Mouse (Mus musculus) Muller cell, postnatal 12 days (primary cell): ENCODE measurements around the gene Mcat.

Source experiments
- DNase-seq: peaks from one replicate; pipeline ENCODE4 v3.0.0-alpha.2; 2015; ENCODE audit errors: inconsistent ontology term

Gene Mcat

DNA sequence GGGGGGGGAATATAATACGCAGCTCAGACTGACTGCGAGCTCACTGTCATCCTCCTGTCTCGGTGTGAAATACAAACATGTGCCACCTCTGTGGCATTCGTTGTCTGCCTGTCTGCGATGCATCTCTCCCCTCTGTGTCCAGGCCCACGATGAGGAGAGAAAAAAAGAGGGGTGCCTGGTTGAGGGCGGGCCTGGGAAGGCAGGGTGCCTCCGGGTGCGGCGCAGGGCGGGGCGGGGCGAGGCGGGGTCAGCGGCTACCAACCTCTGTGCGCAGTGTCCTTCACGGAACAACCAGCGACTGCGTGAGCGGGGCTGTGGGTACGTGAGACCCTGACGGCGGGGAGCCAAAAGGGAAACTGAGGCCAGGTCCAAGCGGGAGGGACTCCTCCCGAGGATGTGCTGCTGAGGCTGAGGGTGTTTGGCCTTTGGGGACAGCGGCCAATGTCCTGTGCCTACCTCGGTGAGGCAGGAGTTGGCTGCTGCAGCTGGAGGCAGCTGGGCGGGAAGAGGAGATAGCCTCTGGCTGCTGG lies at the start of gene Mcat, which contains the start of gene Tspo:
Gene Mcat (minus strand): TSS at position 461 of the 530 bp plus-strand sequence.
Gene Tspo (plus strand): TSS at position 266 of the 530 bp plus-strand sequence.
- DNase-seq = peak; percentile 61

GRCm38 (mm10) chr15:83607115-83607802 lies 43.7 kb upstream of the Mcat start:
- DNase-seq = peak; percentile 36

GRCm38 (mm10) chr15:83606700-83607099 lies 43.1 kb upstream of the Mcat start:
- DNase-seq = no peak

DNA sequence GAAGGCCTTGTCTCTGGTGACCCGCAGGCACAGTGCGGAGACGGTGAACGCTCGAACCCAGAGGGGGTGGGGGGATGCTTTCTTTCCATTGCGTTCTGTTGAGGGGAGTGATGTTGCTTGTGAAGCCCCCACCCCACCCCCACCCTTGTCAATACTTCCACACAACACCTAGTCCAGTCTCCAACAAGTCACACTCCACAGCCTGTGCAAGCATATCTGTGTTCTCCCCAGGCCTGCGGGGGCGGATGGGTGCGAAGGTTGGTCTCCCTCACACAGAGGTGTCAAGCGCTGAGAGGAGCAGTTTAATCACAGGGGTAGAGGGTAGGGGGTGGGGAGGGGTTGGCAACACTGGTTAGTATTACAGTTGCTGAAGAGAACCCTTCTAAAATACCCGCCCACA lies 42.6 kb upstream of the Mcat start:
- no peak for DNase-seq

GRCm38 (mm10) chr15:83603426-83603825 lies 39.8 kb upstream of the Mcat start:
- no peak for DNase-seq

GRCm38 (mm10) chr15:83603046-83603396 lies 39.4 kb upstream of the Mcat start:
- DNase-seq = no peak

DNA sequence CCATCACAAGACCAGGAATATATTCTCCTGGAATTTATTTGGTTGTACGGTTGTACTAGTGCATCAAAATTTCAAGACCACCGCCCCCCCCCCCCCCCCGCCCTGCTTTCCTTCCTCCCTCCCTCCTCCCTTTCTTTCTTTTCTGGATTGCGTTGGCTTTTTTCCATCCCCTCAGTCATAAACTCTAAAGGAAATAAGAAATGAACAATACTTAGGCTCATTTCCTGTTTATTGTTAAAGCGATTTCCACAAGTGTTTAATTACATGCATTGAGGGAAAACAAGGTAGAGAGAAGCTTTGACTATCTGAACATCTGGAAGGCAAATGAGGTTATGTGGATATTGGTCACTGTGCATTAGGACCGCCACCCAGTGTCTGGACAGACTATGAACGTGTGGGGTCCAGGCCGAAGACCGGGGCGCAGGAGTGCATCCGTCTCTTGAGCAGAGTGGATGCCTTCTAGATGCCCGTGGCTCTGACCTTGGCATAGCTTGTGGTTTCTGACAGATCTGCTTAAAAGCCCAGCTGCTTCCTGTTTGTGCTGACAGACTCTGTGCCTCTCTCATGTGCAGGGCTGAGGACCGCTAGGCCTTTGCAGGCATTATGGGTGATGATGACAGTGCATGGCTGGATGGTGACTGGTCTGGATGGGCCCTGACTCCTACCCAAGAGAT lies 38.9 kb upstream of the Mcat start:
- DNase-seq = peak; percentile 14

DNA sequence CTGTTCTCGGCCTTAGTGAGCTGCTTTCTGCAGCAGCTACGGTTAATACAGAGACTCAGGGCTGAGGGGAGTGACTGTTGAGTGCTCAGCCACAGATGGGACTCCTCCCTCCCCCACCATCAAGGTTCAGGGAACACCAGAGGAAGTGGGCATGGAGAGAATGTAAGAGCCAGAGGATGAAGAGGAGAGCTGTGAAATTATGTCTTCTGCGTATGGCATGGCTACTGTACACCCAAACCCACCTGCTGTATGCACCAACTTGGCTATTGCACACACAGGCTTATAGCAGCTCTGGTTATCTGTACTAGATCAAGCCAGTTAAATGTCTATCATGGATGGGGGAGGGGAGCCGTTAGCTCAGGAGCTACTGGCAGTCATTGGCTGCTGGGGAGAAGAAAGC lies 37.6 kb upstream of the Mcat start:
- no peak for DNase-seq

DNA sequence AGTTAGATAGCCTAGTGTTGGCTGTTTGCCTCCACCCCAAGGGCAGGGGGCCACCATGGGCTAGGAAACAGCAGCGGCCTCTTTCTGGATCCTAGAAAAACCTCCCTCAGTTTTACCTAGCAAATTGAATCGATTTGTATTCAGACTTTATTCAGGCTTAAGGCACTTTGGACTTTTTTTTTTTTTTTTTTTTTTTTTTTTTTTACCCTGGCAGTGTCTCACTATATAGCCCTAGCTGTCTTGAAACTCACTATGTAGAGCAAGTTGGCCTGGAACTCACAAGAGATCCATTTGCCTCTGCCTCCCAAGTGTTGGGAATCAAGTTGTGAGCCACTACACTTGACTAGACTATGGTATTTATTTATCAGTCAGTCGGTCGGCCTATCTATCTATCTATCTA lies 33.2 kb upstream of the Mcat start:
- DNase-seq = no peak

DNA sequence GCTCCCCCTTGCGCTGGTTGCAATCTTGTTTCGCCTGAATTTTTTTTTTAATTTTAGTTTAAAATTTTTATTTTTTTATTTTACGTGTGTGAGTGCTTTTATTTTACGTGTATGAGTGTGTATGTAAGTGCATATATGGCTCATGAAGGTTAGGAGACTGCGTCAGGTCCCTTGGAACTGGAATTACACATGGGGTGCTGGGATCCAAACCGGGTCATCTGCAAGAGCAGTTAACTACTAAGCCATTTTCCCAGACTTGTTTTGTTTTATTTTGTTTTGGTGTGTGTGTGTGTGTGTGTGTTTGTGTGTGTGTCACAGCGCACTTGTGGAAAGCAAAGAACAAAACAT lies 31.8 kb upstream of the Mcat start:
- no peak for DNase-seq

GRCm38 (mm10) chr15:83594513-83595363 lies 31.2 kb upstream of the Mcat start, which contains the start of gene Ttll12:
Ttll12 (minus strand) TSS chr15:83595157.
- DNase-seq = peak; percentile 98

- DNase-seq = peak; percentile 31
Observed at GRCm38 (mm10) chr15:83593702-83594512, 30.3 kb upstream of the Mcat start.

GRCm38 (mm10) chr15:83593189-83593585 lies 29.6 kb upstream of the Mcat start:
- peak; percentile 71 for DNase-seq

DNA sequence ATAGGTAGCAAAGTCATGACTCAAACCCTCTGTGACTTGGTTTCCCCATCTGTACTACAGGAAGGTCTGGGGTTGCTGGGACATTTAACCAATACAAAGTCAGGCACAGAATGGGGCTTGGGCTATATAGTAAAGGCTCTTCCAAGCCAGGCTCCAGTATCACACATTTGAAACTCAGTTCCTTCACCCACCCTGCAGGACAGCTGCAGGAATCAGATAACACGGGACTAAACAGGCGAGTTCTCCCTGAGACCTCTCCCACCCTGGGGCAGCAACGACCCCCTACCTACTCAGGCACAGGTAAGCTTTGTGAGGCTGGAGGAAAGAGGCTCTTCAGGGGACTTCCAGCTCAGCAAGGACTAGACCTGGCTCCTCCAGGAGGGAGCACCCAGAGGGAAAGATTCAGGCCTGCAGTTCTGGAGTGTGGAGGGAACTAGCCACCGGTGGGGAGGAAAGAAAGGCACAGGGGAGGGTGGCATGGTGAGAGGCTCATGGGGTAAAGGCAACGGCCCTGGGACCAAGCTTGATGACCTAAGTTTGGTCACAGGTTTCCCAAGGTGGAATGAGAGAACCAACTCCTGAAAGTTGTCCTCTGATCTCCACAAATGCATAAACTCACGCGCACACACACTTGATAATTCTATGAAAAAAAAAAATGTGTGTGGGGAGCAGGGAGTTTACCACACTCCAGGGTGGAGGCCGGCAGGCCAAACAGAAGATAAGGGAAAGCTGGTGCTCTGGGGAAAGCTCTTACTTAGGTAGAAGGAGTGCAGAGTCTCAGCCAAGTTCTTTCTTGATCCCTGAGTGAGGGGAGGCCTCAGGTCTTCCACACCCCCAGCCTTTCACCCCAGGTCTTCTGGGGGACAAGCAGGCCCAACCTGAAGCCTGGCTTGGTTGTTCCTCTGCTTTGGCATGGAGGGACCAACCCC lies 28.9 kb upstream of the Mcat start:
- peak; percentile 4 for DNase-seq

DNA sequence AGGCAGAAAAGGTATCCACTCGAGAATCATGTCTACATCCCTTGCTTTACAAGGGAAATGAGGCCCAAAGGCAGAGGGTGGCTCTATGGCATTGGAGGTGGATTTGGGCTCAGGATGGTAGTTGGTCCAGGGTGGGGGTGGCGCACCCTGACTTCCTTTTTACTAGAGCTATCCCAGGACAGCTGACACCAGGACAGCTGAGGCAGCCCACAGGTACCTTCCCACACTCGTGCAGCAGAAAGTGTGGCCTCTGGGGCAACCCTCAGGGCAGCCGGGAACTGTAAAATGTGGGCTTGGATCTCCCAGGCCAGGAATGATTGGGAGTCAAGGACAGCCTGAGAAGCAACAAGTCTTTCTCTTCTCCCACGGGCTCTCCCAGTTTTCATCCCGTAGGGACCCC lies 28.2 kb upstream of the Mcat start:
- no peak for DNase-seq

- no peak for DNase-seq
Observed at GRCm38 (mm10) chr15:83590841-83591240, 27.3 kb upstream of the Mcat start.

GRCm38 (mm10) chr15:83584741-83585220 lies 21.2 kb upstream of the Mcat start:
- DNase-seq = no peak

- peak; percentile 48 for DNase-seq
Observed at GRCm38 (mm10) chr15:83583419-83584156, 20.0 kb upstream of the Mcat start.

DNA sequence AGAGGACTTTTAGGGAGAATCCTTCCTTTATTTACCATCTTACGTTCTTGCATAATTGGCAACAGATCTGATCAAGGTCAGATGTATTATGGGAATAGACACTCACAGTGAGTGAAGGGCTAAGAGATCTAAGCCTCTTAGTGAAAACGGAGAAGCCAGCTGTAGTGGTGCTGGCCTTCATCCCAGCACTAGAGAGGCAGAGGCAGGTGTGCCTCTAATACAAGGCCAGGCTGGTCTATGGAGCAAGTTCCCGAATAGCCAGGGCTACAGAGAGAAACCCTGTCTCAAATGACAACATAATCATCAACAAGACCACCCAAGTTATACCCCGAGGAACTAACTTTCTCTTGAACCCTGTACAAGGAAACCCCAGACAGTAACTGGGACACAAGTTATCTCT lies 19.3 kb upstream of the Mcat start:
- DNase-seq = no peak
